Mouse (Mus musculus) liver, postnatal 0 days (tissue): ENCODE data around the gene Atxn2l.

Source experiments
- CTCF ChIP-seq: sonication (generic); IDR thresholded peaks from 2 replicates; pipeline ENCODE4 v1.5.1; 2016; ENCODE audit warnings: antibody characterized with exemption, low read depth
- EP300 ChIP-seq: IDR thresholded peaks from 2 replicates; pipeline ENCODE4 v1.6.1; 2016; ENCODE audit warnings: antibody characterized with exemption, low read depth, mild to moderate bottlenecking

GRCm38 (mm10) chr7:126443997-126444396, 59.2 kb downstream of the Atxn2l start:
- TF ChIP-seq EP300: no peak
- TF ChIP-seq CTCF: no peak
